32 mouse cellular contexts compared by ENCODE assay signal in genomic region chr4:108933163-108933562, GRCm38 (mm10). TPM values are rescaled to one million over a fixed set of nuclear protein-coding genes. Genes with fewer than 3 reads are reported as not detected.
"Had no signal": no experiment of that assay in that cellular context is flagged by ENCODE, and none has a peak within 500 bp of the region (broad histone marks: within the 10 kb centered on the region; RNA-seq: fewer than 3 reads in every experiment).

No protein-coding gene starts in this region.

- H3K27ac ChIP-seq: limb, embryonic 10.5 days; limb, embryonic 12.5 days; limb, embryonic 13.5 days; limb, embryonic 15.5 days; liver, embryonic 12.5 days; liver, embryonic 13.5 days; liver, embryonic 14.5 days; liver, embryonic 15.5 days; lung, embryonic 15.5 days; macrophage; midbrain, embryonic 10.5 days; midbrain, embryonic 12.5 days; midbrain, embryonic 13.5 days; midbrain, embryonic 15.5 days; neural tube, embryonic 12.5 days had no signal

- H3K27me3 ChIP-seq: limb, embryonic 12.5 days; limb, embryonic 13.5 days; limb, embryonic 15.5 days; liver, embryonic 13.5 days; lung, embryonic 15.5 days; neural tube, embryonic 12.5 days had no signal

- H3K9ac ChIP-seq: limb, embryonic 12.5 days; limb, embryonic 13.5 days; limb, embryonic 15.5 days; liver, embryonic 12.5 days; liver, embryonic 13.5 days; liver, embryonic 14.5 days; liver, embryonic 15.5 days; liver, postnatal 0 days; lung, embryonic 14.5 days; lung, embryonic 15.5 days; midbrain, embryonic 12.5 days; midbrain, embryonic 13.5 days; midbrain, embryonic 15.5 days; neural tube, embryonic 12.5 days had no signal

- H3K4me1 ChIP-seq: limb, embryonic 10.5 days; liver, embryonic 12.5 days; liver, embryonic 13.5 days; liver, embryonic 15.5 days; lung, embryonic 15.5 days; megakaryocyte, embryonic 14.5 days; midbrain, embryonic 10.5 days; midbrain, embryonic 15.5 days; neural tube, embryonic 12.5 days had no signal

- H3K4me2 ChIP-seq: limb, embryonic 12.5 days; limb, embryonic 13.5 days; limb, embryonic 15.5 days; liver, embryonic 11.5 days; liver, embryonic 12.5 days; liver, embryonic 13.5 days; liver, embryonic 15.5 days; lung, embryonic 14.5 days; lung, embryonic 15.5 days; midbrain, embryonic 11.5 days; midbrain, embryonic 12.5 days; midbrain, embryonic 13.5 days; midbrain, embryonic 15.5 days; neural tube, embryonic 12.5 days had no signal

- H3K9me3 ChIP-seq: limb, embryonic 10.5 days; limb, embryonic 12.5 days; limb, embryonic 13.5 days; limb, embryonic 15.5 days; liver, embryonic 12.5 days; liver, embryonic 13.5 days; liver, embryonic 15.5 days; lung, embryonic 15.5 days; megakaryocyte, embryonic 14.5 days; midbrain, embryonic 10.5 days; midbrain, embryonic 12.5 days; midbrain, embryonic 13.5 days; midbrain, embryonic 15.5 days; neural tube, embryonic 12.5 days had no signal

- DNase-seq: left cerebral cortex, postnatal 4 days; liver; liver, embryonic 13.5 days; liver, postnatal 0 days; lung, adult 18-20 months; lung, adult 2 months; lung, embryonic 14.5 days; lung, postnatal 10 days; lung, postnatal 14 days; lung, postnatal 36 days; lung, postnatal 4 days; midbrain, embryonic 14.5 days had no signal

- ATAC-seq: liver, embryonic 12.5 days; liver, postnatal 0 days; lung, postnatal 0 days; midbrain, embryonic 13.5 days; midbrain, embryonic 15.5 days; midbrain, embryonic 16.5 days had no signal

- H3K36me3 ChIP-seq: limb, embryonic 10.5 days; limb, embryonic 12.5 days; limb, embryonic 13.5 days; limb, embryonic 15.5 days; liver, embryonic 12.5 days; liver, embryonic 13.5 days; liver, embryonic 15.5 days; lung, embryonic 15.5 days; midbrain, embryonic 10.5 days; midbrain, embryonic 12.5 days; midbrain, embryonic 13.5 days; midbrain, embryonic 15.5 days; neural tube, embryonic 12.5 days had no signal

- H3K4me3 ChIP-seq: limb, embryonic 10.5 days; limb, embryonic 12.5 days; limb, embryonic 13.5 days; limb, embryonic 15.5 days; liver, embryonic 12.5 days; liver, embryonic 13.5 days; liver, embryonic 15.5 days; lung, embryonic 15.5 days; megakaryocyte, embryonic 14.5 days; midbrain, embryonic 10.5 days; midbrain, embryonic 12.5 days; midbrain, embryonic 13.5 days; midbrain, embryonic 15.5 days; myocyte; neural tube, embryonic 12.5 days had no signal

RNA-seq across cellular contexts. Expression of gene Rab3b, which starts 54.3 kb away (rescaled TPM):
- polyA plus RNA-seq: macrophage had no signal
